Mouse (Mus musculus) CH12.LX (cell line): ENCODE results near the gene Prkaa2. TPM values are rescaled to one million over a fixed set of nuclear protein-coding genes. Genes with fewer than 3 reads are reported as not detected.

ENCODE experiments used
- DNase-seq: peaks from one replicate; pipeline ENCODE4 v3.0.0-alpha.2; 2013; ENCODE audit errors: extremely low read depth
- H3K27ac ChIP-seq: 2 replicates; pipeline ENCODE4 v1.5.1; 2012; ENCODE audit warnings: low read depth, mild to moderate bottlenecking, control low read depth, moderate library complexity; ENCODE audit not compliant: insufficient read depth
- H3K27me3 ChIP-seq: replicated peaks from 2 replicates; pipeline ENCODE3; 2012; ENCODE audit warnings: inconsistent platforms
- H3K36me3 ChIP-seq, 2 experiments: replicated peaks in 1 of 2; 2 replicates each; pipeline versions ENCODE3 to v1.6.1; 2012; ENCODE audit warnings: inconsistent platforms in 1 of 2, low read length in 1 of 2, mild to moderate bottlenecking in 1 of 2, mixed read lengths in 1 of 2, moderate library complexity in 1 of 2; ENCODE audit not compliant: control insufficient read depth in 1 of 2, insufficient read depth in 1 of 2
- H3K4me1 ChIP-seq, 2 experiments: 2 replicates each; pipeline ENCODE4 v1.6.1; 2012; ENCODE audit warnings: inconsistent platforms in 1 of 2, moderate library complexity in 1 of 2; ENCODE audit not compliant: insufficient read depth in 2 of 2, control insufficient read depth in 1 of 2
- H3K4me2 ChIP-seq: 2 replicates; pipeline ENCODE4 v1.6.1; 2012; ENCODE audit warnings: low read depth, mild to moderate bottlenecking, control low read depth; ENCODE audit not compliant: poor library complexity, insufficient read depth, severe bottlenecking
- H3K4me3 ChIP-seq, 3 experiments: fragments of 150-350 bp in 1 of 3; sonication (generic) in 1 of 3; replicated peaks in 1 of 3; 2 replicates each; pipeline versions ENCODE3 to v1.5.1; 2011 to 2012; ENCODE audit warnings: low read depth in 2 of 3, low read length in 2 of 3, mild to moderate bottlenecking in 2 of 3, moderate library complexity in 2 of 3, control low read depth in 1 of 3, improper control_type of control experiment in 1 of 3, inconsistent platforms in 1 of 3, mixed read lengths in 1 of 3; ENCODE audit not compliant: poor library complexity in 1 of 3
- H3K79me2 ChIP-seq: replicated peaks from 2 replicates; pipeline ENCODE4 v1.6.1; 2012; ENCODE audit warnings: mild to moderate bottlenecking, moderate library complexity; ENCODE audit not compliant: control insufficient read depth, poor library complexity, insufficient read depth, severe bottlenecking; ENCODE audit errors: extremely low read depth
- H3K9ac ChIP-seq: 2 replicates; pipeline ENCODE4 v1.6.1; 2012; ENCODE audit warnings: low read depth, mild to moderate bottlenecking, control low read depth, moderate library complexity; ENCODE audit not compliant: insufficient read depth
- H3K9me3 ChIP-seq: replicated peaks from 2 replicates; pipeline ENCODE3; 2012; ENCODE audit warnings: low read length, inconsistent platforms, mixed read lengths
- BHLHE40 ChIP-seq: IDR thresholded peaks from 2 replicates; pipeline ENCODE4 v1.6.1; 2011; ENCODE audit warnings: mild to moderate bottlenecking, low read depth, low read length, improper control_type of control experiment
- CHD1 ChIP-seq: IDR thresholded peaks from 2 replicates; pipeline ENCODE4 v1.6.1; 2012; ENCODE audit warnings: low read depth, low read length, improper control_type of control experiment, inconsistent platforms
- E2F4 ChIP-seq: IDR thresholded peaks from 2 replicates; pipeline ENCODE4 v1.6.1; 2011; ENCODE audit warnings: low read depth, low read length, improper control_type of control experiment; ENCODE audit not compliant: insufficient replicate concordance
- ELF1 ChIP-seq: IDR thresholded peaks from 2 replicates; pipeline ENCODE4 v1.6.1; 2014; ENCODE audit warnings: low read depth, mild to moderate bottlenecking, inconsistent platforms, low read length, improper control_type of control experiment
- EP300 ChIP-seq: IDR thresholded peaks from 2 replicates; pipeline ENCODE4 v1.6.1; 2011; ENCODE audit warnings: low read length, improper control_type of control experiment
- GABPA ChIP-seq: IDR thresholded peaks from 2 replicates; pipeline ENCODE4 v1.6.1; 2012; ENCODE audit warnings: low read depth, low read length, improper control_type of control experiment, inconsistent platforms; ENCODE audit not compliant: insufficient replicate concordance
- JUN ChIP-seq: IDR thresholded peaks from 2 replicates; pipeline ENCODE4 v1.6.1; 2011; ENCODE audit warnings: low read depth, mild to moderate bottlenecking, low read length, improper control_type of control experiment, moderate library complexity; ENCODE audit not compliant: insufficient read depth
- KAT2A ChIP-seq: IDR thresholded peaks from 2 replicates; pipeline ENCODE4 v1.6.1; 2012; ENCODE audit warnings: low read length, improper control_type of control experiment, inconsistent platforms; ENCODE audit not compliant: insufficient replicate concordance
- MAFK ChIP-seq: IDR thresholded peaks from 2 replicates; pipeline ENCODE4 v1.6.1; 2011; ENCODE audit warnings: low read length, improper control_type of control experiment; ENCODE audit not compliant: insufficient replicate concordance
- MAX ChIP-seq: IDR thresholded peaks from 2 replicates; pipeline ENCODE4 v1.6.1; 2011; ENCODE audit warnings: low read length, improper control_type of control experiment
- MEF2A ChIP-seq: IDR thresholded peaks from 2 replicates; pipeline ENCODE4 v1.6.1; 2014; ENCODE audit warnings: low read depth, mild to moderate bottlenecking, inconsistent platforms, low read length, improper control_type of control experiment, borderline replicate concordance
- MXI1 ChIP-seq: IDR thresholded peaks from 2 replicates; pipeline ENCODE4 v1.6.1; 2011; ENCODE audit warnings: mild to moderate bottlenecking, low read depth, low read length, improper control_type of control experiment
- MYC ChIP-seq: IDR thresholded peaks from 2 replicates; pipeline ENCODE4 v1.6.1; 2011; ENCODE audit warnings: low read depth, mild to moderate bottlenecking, improper control_type of control experiment, low read length
- NRF1 ChIP-seq: IDR thresholded peaks from 2 replicates; pipeline ENCODE4 v1.6.1; 2014; ENCODE audit warnings: low read depth, mild to moderate bottlenecking, inconsistent platforms, low read length, improper control_type of control experiment, moderate library complexity
- RCOR1 ChIP-seq: conservative IDR thresholded peaks from 2 replicates; pipeline ENCODE4 v1.6.1; 2012; ENCODE audit warnings: low read depth, mild to moderate bottlenecking, inconsistent platforms, low read length, improper control_type of control experiment
- SMC3 ChIP-seq: IDR thresholded peaks from 2 replicates; pipeline ENCODE4 v1.6.1; 2011; ENCODE audit warnings: low read depth, low read length, improper control_type of control experiment
- UBTF ChIP-seq: IDR thresholded peaks from 2 replicates; pipeline ENCODE4 v1.6.1; 2012; ENCODE audit warnings: low read depth, mild to moderate bottlenecking, inconsistent platforms, low read length, improper control_type of control experiment, moderate library complexity
- USF1 ChIP-seq: IDR thresholded peaks from 2 replicates; pipeline ENCODE4 v1.6.1; 2014; ENCODE audit warnings: low read depth, mild to moderate bottlenecking, inconsistent platforms, low read length, improper control_type of control experiment
- USF2 ChIP-seq: conservative IDR thresholded peaks from 2 replicates; pipeline ENCODE4 v1.6.1; 2011; ENCODE audit warnings: low read depth, low read length, improper control_type of control experiment
- ZKSCAN1 ChIP-seq: IDR thresholded peaks from 2 replicates; pipeline ENCODE4 v1.6.1; 2012; ENCODE audit warnings: low read depth, inconsistent platforms, low read length, improper control_type of control experiment, borderline replicate concordance
- ZMIZ1 ChIP-seq: IDR thresholded peaks from 2 replicates; pipeline ENCODE4 v1.6.1; 2012; ENCODE audit warnings: low read depth, mild to moderate bottlenecking, inconsistent platforms, low read length, improper control_type of control experiment
- dilution Hi-C: fragments of 300-500 bp; cut with MboI; formaldehyde crosslinking; loops from 2 replicates; pipeline ENCODE4 v1.14.3; 2020; ENCODE audit warnings: low sequenced_read_pairs; ENCODE audit not compliant: extremely low pct_unique_long_range_greater_than_20kb, extremely low pct_ligation_motif_present
- in situ Hi-C: fragments of 300-500 bp; cut with MboI; formaldehyde crosslinking; loops from 3 replicates; pipeline ENCODE4 v1.14.3; 2019; ENCODE audit warnings: low sequenced_read_pairs, low pct_ligation_motif_present, low pct_unique_long_range_greater_than_20kb, mixed read lengths
- polyA plus RNA-seq: library from polyadenylated mRNA; unstranded; fragments of >175 nt; gene quantifications from 2 replicates; pipeline ENCODE4 v1.2.1, GENCODE M21; 2012; ENCODE audit warnings: low read depth; ENCODE audit not compliant: insufficient read length
- total RNA-seq, 2 experiments: library from RNA; depleted of rRNA; stranded (reverse); fragments of 300-350 nt in 1 of 2; fragments of >200 nt in 1 of 2; gene quantifications; 2 replicates each; pipeline ENCODE4 v1.2.3; 2012 to 2014

The Prkaa2 gene
- total and polyA plus RNA-seq, 3 experiments, result 0.23 to 0.68 (median 0.29) TPM

DNA sequence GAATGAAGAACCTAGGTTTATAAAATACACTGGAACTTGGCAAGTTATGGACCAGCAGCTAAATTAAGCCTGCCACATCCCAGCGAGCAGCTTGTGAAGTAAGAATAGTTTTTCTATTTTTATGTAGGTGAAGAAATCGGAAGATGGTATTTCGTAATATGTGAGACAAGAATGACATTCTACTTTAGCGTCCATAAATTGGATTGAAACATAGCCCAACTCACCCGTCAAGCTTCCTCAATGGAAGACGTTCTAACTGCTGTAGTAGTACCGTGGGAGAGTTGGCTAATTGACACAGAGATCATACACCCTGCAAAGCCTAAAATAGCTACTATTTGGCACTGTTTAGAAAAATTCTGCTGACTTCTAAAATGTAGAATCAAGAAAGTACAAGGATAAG lies 39.8 kb upstream of the Prkaa2 start:
- H3K9me3 ChIP-seq, result no peaks in the 10 kb centered on the region
- in situ Hi-C loops, result loop anchor here (25.0 kb wide), 1 partner anchor 763 kb away; no protein-coding TSS in a partner anchor
- no peak for DNase-seq
- no peaks in the 10 kb centered on the region for H3K36me3 ChIP-seq
- dilution Hi-C loops, result no loop called here
- H3K4me1 ChIP-seq, result no peaks in the 10 kb centered on the region
- H3K9ac ChIP-seq, result no peak overlapping the region
- no peak overlapping the region for H3K27ac ChIP-seq
- H3K4me3 ChIP-seq, result no peak overlapping the region
- no peaks in the 10 kb centered on the region for H3K79me2 ChIP-seq
- no peak overlapping the region for H3K4me2 ChIP-seq
- TF ChIP-seq ZMIZ1 (no peak), USF2 (no peak), ELF1 (no peak), MEF2A (no peak), EP300 (no peak), USF1 (no peak), CHD1 (no peak), ZKSCAN1 (no peak), SMC3 (no peak), UBTF (no peak), JUN (no peak), MXI1 (no peak), MYC (no peak), NRF1 (no peak), RCOR1 (no peak), BHLHE40 (no peak), MAFK (no peak), KAT2A (no peak)
- TF ChIP-seq, all 38 proteins: peak for 0
- no peaks in the 10 kb centered on the region for H3K27me3 ChIP-seq

- dilution Hi-C loops, result no loop called here
- no peaks in the 10 kb centered on the region for H3K9me3 ChIP-seq
Measured at GRCm38 (mm10) chr4:105133350-105134050, 23.8 kb upstream of the Prkaa2 start.

More at GRCm38 (mm10) chr4:105133350-105134050, 23.8 kb upstream of the Prkaa2 start:
- no peak for TF ChIP-seq GABPA
- no peak for TF ChIP-seq E2F4
- TF ChIP-seq MAX, result no peak
- no peaks in the 10 kb centered on the region for H3K27me3 ChIP-seq
- peaks cover 0 to 8% of the 10 kb centered on the region in 2 experiments; a peak in 1 of 4 replicates for H3K4me1 ChIP-seq
- no peak for DNase-seq
- no peak overlapping the region for H3K4me3 ChIP-seq
- H3K36me3 ChIP-seq, result no peaks in the 10 kb centered on the region
- no peak overlapping the region for H3K9ac ChIP-seq
- no peak overlapping the region for H3K27ac ChIP-seq
- no peaks in the 10 kb centered on the region for H3K79me2 ChIP-seq
- H3K4me2 ChIP-seq, result no peak overlapping the region
- in situ Hi-C loops, result loop anchor here (25.0 kb wide), 1 partner anchor 779 kb away; no protein-coding TSS in a partner anchor
